Mouse (Mus musculus) cortical plate, adult 2 months (tissue): ENCODE measurements at regions not wholly inside any gene's neighbourhood (a gene's known extent, or its start where the extent isn't known, plus 50 kb on each side); places are given as distances from the start of the nearest gene placed in this dataset.

Experiments
- CTCF ChIP-seq: fragments of 200-500 bp; IDR thresholded peaks from 2 replicates; pipeline ENCODE4 v1.5.1; 2011; ENCODE audit warnings: mild to moderate bottlenecking, control low read depth, low read length; ENCODE audit not compliant: insufficient read depth; ENCODE audit errors: extremely low read depth
- POLR2A ChIP-seq: fragments of 200-500 bp; IDR thresholded peaks from 2 replicates; pipeline ENCODE4 v1.6.1; 2011; ENCODE audit warnings: mild to moderate bottlenecking, low read length, control low read depth; ENCODE audit not compliant: insufficient read depth; ENCODE audit errors: extremely low read depth

GRCm38 (mm10) chr6:37692758-37693157 lies 162.8 kb downstream of the Akr1d1 start:
- no peak for TF ChIP-seq CTCF
- no peak for TF ChIP-seq POLR2A
